In genomic region chr5:122964853-122965252, GRCm38 (mm10) we compare ENCODE assay signal across 23 mouse cellular contexts. TPM values are rescaled to one million over a fixed set of nuclear protein-coding genes. Genes with fewer than 3 reads are reported as not detected.
DNase-seq lines count a peak whose midpoint lies in the region; ATAC-seq and TF ChIP-seq lines count a peak whose summit lies in the region.
"Had no signal": no experiment of that assay in that cellular context is flagged by ENCODE, and none has a peak within 500 bp of the region (broad histone marks: within the 10 kb centered on the region; RNA-seq: fewer than 3 reads in every experiment).

No protein-coding gene starts in this region.

- no peak overlapping the region for H3K4me3 ChIP-seq in forebrain, embryonic 16.5 days (replicated peaks; ENCODE audit: low read length)
- H3K4me3 ChIP-seq in forebrain, embryonic 12.5 days (replicated peaks) = no peak overlapping the region
- H3K4me3 ChIP-seq in lung, adult 2 months (replicated peaks; ENCODE audit: extremely low read depth, low read depth, low read length) = no peak overlapping the region
- no peak overlapping the region for H3K4me3 ChIP-seq in intestine, embryonic 16.5 days (ENCODE audit: low read length)
- H3K4me3 ChIP-seq in stomach, postnatal 0 days (ENCODE audit: low read depth, low read length) = no peak overlapping the region
- H3K4me3 ChIP-seq: forebrain, embryonic 10.5 days; heart, embryonic 15.5 days; left cerebral cortex, adult 2 months; liver, embryonic 15.5 days; myocyte; neural tube, embryonic 13.5 days had no signal

- no peaks in the 10 kb centered on the region for H3K9me3 ChIP-seq in forebrain, embryonic 16.5 days (ENCODE audit: control insufficient read depth, low read length)
- H3K9me3 ChIP-seq in forebrain, embryonic 12.5 days = no peaks in the 10 kb centered on the region
- no peaks in the 10 kb centered on the region for H3K9me3 ChIP-seq in intestine, embryonic 16.5 days (ENCODE audit: control insufficient read depth, low read length)
- no peaks in the 10 kb centered on the region for H3K9me3 ChIP-seq in stomach, postnatal 0 days (ENCODE audit: control insufficient read depth, low read length)
- H3K9me3 ChIP-seq: forebrain, embryonic 10.5 days; heart, embryonic 15.5 days; liver, embryonic 15.5 days; neural tube, embryonic 13.5 days had no signal

- DNase-seq in lung, adult 18-20 months = peak; percentile 22 to 51
- DNase-seq in lung, adult 2 months = no peak
- peak; percentile 85 for DNase-seq in stomach, postnatal 0 days (ENCODE audit: low spot score)
- DNase-seq in frontal cortex, postnatal 25 days (ENCODE audit: low spot score in 2 of 2) = no peak
- no peak for DNase-seq in layer of hippocampus, adult 8-10 months (ENCODE audit: low spot score in 2 of 2)
- DNase-seq: adrenal gland, postnatal 36 days; cerebellum, adult 11-12 months; heart, postnatal 4 days; lung, postnatal 4 days; retina, postnatal 1 day; right cerebral cortex, postnatal 25 days had no signal

- no peak for TF ChIP-seq EP300 in stomach, postnatal 0 days (optimal IDR thresholded peaks at IDR 0.05)

- no peaks in the 10 kb centered on the region for H3K36me3 ChIP-seq in forebrain, embryonic 16.5 days (ENCODE audit: control insufficient read depth, insufficient read depth)
- 0 out of 2 replicates have a peak, but pooled peaks cover 9% of the 10 kb centered on the region for H3K36me3 ChIP-seq in forebrain, embryonic 12.5 days (replicated peaks)
- H3K36me3 ChIP-seq in intestine, embryonic 16.5 days (ENCODE audit: control insufficient read depth, insufficient read depth, low read length) = no peaks in the 10 kb centered on the region
- H3K36me3 ChIP-seq in stomach, postnatal 0 days (ENCODE audit: control insufficient read depth, insufficient read depth, low read length) = no peaks in the 10 kb centered on the region
- H3K36me3 ChIP-seq: heart, embryonic 15.5 days; liver, embryonic 15.5 days had no signal

- no peak for TF ChIP-seq POLR2A in lung, adult 2 months (IDR thresholded peaks at IDR 0.05; ENCODE audit: borderline replicate concordance, extremely low read depth, low read depth, low read length)

- no peak overlapping the region for H3K4me2 ChIP-seq in forebrain, embryonic 16.5 days (ENCODE audit: low read length)
- H3K4me2 ChIP-seq in forebrain, embryonic 12.5 days = no peak overlapping the region
- H3K4me2 ChIP-seq in intestine, embryonic 16.5 days (ENCODE audit: low read depth, low read length) = no peak overlapping the region
- no peak overlapping the region for H3K4me2 ChIP-seq in stomach, postnatal 0 days (replicated peaks; ENCODE audit: low read depth)
- H3K4me2 ChIP-seq: heart, embryonic 15.5 days; hindbrain, embryonic 14.5 days; liver, embryonic 15.5 days; neural tube, embryonic 13.5 days had no signal

- WGBS in forebrain, embryonic 16.5 days = 61% methylated on average over 6 of the region's 6 CpGs
- WGBS in forebrain, embryonic 12.5 days = 81% methylated on average over 6 of the region's 6 CpGs
- WGBS in lung, adult 2 months = 51% methylated on average over 6 of the region's 6 CpGs
- 68% methylated on average over 6 of the region's 6 CpGs for WGBS in intestine, embryonic 16.5 days
- WGBS in stomach, postnatal 0 days = 43% methylated on average over 6 of the region's 6 CpGs

- H3K4me1 ChIP-seq in forebrain, embryonic 16.5 days (replicated peaks; ENCODE audit: control insufficient read depth, insufficient read depth, low read length) = peaks cover 13% of the 10 kb centered on the region
- no peaks in the 10 kb centered on the region for H3K4me1 ChIP-seq in forebrain, embryonic 12.5 days
- H3K4me1 ChIP-seq in lung, adult 2 months (ENCODE audit: control insufficient read depth, insufficient read depth, low read length) = no peaks in the 10 kb centered on the region
- no peaks in the 10 kb centered on the region for H3K4me1 ChIP-seq in intestine, embryonic 16.5 days (ENCODE audit: control insufficient read depth, insufficient read depth, low read length)
- H3K4me1 ChIP-seq in stomach, postnatal 0 days (replicated peaks; ENCODE audit: control insufficient read depth, insufficient read depth) = no peaks in the 10 kb centered on the region
- H3K4me1 ChIP-seq: heart, embryonic 15.5 days; neural tube, embryonic 13.5 days had no signal

- no peak overlapping the region for H3K9ac ChIP-seq in forebrain, embryonic 16.5 days (replicated peaks; ENCODE audit: low read depth, low read length)
- H3K9ac ChIP-seq in forebrain, embryonic 12.5 days = no peak overlapping the region
- H3K9ac ChIP-seq in intestine, embryonic 16.5 days (ENCODE audit: low read depth, low read length) = no peak overlapping the region
- no peak overlapping the region for H3K9ac ChIP-seq in stomach, postnatal 0 days (ENCODE audit: low read length)
- H3K9ac ChIP-seq: heart, embryonic 15.5 days; hindbrain, embryonic 14.5 days; liver, embryonic 15.5 days; neural tube, embryonic 13.5 days had no signal

- no peak for ATAC-seq in forebrain, embryonic 16.5 days
- no peak for ATAC-seq in forebrain, embryonic 12.5 days (ENCODE audit: low FRiP score)
- ATAC-seq in intestine, embryonic 16.5 days = peak; percentile 76
- ATAC-seq in stomach, postnatal 0 days (ENCODE audit: low FRiP score, low TSS enrichment) = peak; percentile 93
- ATAC-seq: CD4-positive, CD25-positive, alpha-beta regulatory T cell, adult 4 months; midbrain, embryonic 16.5 days had no signal

- no peaks in the 10 kb centered on the region for H3K27me3 ChIP-seq in forebrain, embryonic 16.5 days (replicated peaks; ENCODE audit: control insufficient read depth, insufficient read depth, low read length)
- no peaks in the 10 kb centered on the region for H3K27me3 ChIP-seq in forebrain, embryonic 12.5 days
- no peaks in the 10 kb centered on the region for H3K27me3 ChIP-seq in intestine, embryonic 16.5 days (replicated peaks; ENCODE audit: control insufficient read depth, insufficient read depth, low read length)
- no peaks in the 10 kb centered on the region for H3K27me3 ChIP-seq in stomach, postnatal 0 days (ENCODE audit: control insufficient read depth, insufficient read depth, low read length)
- H3K27me3 ChIP-seq: heart, embryonic 15.5 days; liver, embryonic 15.5 days; neural tube, embryonic 13.5 days had no signal

- no peak for TF ChIP-seq CTCF in lung, adult 2 months (IDR thresholded peaks at IDR 0.05; ENCODE audit: insufficient read depth, low read length)
- no peak for TF ChIP-seq CTCF in stomach, postnatal 0 days (IDR thresholded peaks at IDR 0.05; ENCODE audit: low read depth)

- H3K27ac ChIP-seq in forebrain, embryonic 16.5 days (ENCODE audit: low read length) = peak overlapping the region; percentile 84
- H3K27ac ChIP-seq in forebrain, embryonic 12.5 days = no peak overlapping the region
- no peak overlapping the region for H3K27ac ChIP-seq in intestine, embryonic 16.5 days (ENCODE audit: low read length)
- peak overlapping the region; percentile 35; the same call in 1 of the 2 replicates for H3K27ac ChIP-seq in stomach, postnatal 0 days (replicated peaks)
- H3K27ac ChIP-seq: forebrain, embryonic 10.5 days; heart, embryonic 15.5 days; hindbrain, embryonic 14.5 days; left cerebral cortex, adult 2 months; liver, embryonic 15.5 days; neural tube, embryonic 13.5 days had no signal

RNA-seq across cellular contexts. Expression of gene Kdm2b, which starts 24.8 kb away (rescaled TPM):
- 157 and 166 TPM in 2 replicates for polyA plus RNA-seq in forebrain, embryonic 16.5 days (2015; fragmentation: Nextera tagmentation; extraction: Ambion mirVana)
- polyA plus RNA-seq in forebrain, embryonic 12.5 days (2016; fragmentation: Nextera tagmentation; extraction: Ambion mirVana) = 108 and 118 TPM in 2 replicates
- polyA plus RNA-seq in lung, adult 2 months (2012; rRNA removed) = 16.6 and 20.1 TPM in 2 replicates
- polyA plus RNA-seq in intestine, embryonic 16.5 days (2015; fragmentation: Nextera tagmentation; extraction: Ambion mirVana) = 21.6 and 22.4 TPM in 2 replicates
- 15.3 and 15.5 TPM in 2 replicates for polyA plus RNA-seq in stomach, postnatal 0 days (2015; fragmentation: Nextera tagmentation; extraction: Ambion mirVana)
- 10 to 100 TPM; 29.1 to 40.3 (median 34.6) TPM for total RNA-seq in layer of hippocampus, adult 8-10 months (2022)

RNA-seq across cellular contexts. Expression of gene Orai1, which starts 50.0 kb away (rescaled TPM):
- polyA plus RNA-seq in forebrain, embryonic 16.5 days (2015; fragmentation: Nextera tagmentation; extraction: Ambion mirVana) = 13.0 and 13.8 TPM in 2 replicates
- 10.4 and 11.4 TPM in 2 replicates for polyA plus RNA-seq in forebrain, embryonic 12.5 days (2016; fragmentation: Nextera tagmentation; extraction: Ambion mirVana)
- polyA plus RNA-seq in lung, adult 2 months (2012; rRNA removed) = 113 and 137 TPM in 2 replicates
- 20.1 and 21.9 TPM in 2 replicates for polyA plus RNA-seq in intestine, embryonic 16.5 days (2015; fragmentation: Nextera tagmentation; extraction: Ambion mirVana)
- 29.6 TPM in 2 replicates for polyA plus RNA-seq in stomach, postnatal 0 days (2015; fragmentation: Nextera tagmentation; extraction: Ambion mirVana)
- total RNA-seq in layer of hippocampus, adult 8-10 months (2022) = 10 to 100 TPM in 3 of 4 experiments, 1 to 10 TPM in 1; 9.4 to 16.0 (median 14.1) TPM

Comparison
In these comparisons a context has a peak if more than half of its experiments do, and no peak if none do; other contexts are left out.
1. H3K27ac ChIP-seq: peak in forebrain, embryonic 16.5 days (single experiment) and stomach, postnatal 0 days (single experiment); none in forebrain, embryonic 12.5 days (single experiment) and intestine, embryonic 16.5 days (single experiment).
2. DNase-seq: peak in lung, adult 18-20 months (2 of 2) and stomach, postnatal 0 days (single experiment); none in lung, adult 2 months (single experiment), frontal cortex, postnatal 25 days (0 of 2) and layer of hippocampus, adult 8-10 months (0 of 2).
3. ATAC-seq: peak in intestine, embryonic 16.5 days (single experiment) and stomach, postnatal 0 days (single experiment); none in forebrain, embryonic 16.5 days (single experiment) and forebrain, embryonic 12.5 days (single experiment).